Mouse (Mus musculus) right cerebral cortex, postnatal 36 days (tissue): ENCODE results near the gene Slc18a2.

Experiments used
- DNase-seq, 2 experiments: peaks; one replicate each; pipeline ENCODE4 v3.0.0; 2022; ENCODE audit warnings: low spot score in 2 of 2, mixed read lengths in 1 of 2

The Slc18a2 gene

GRCm38 (mm10) chr19:59276354-59276753 is 15.7 kb downstream of the Slc18a2 start:
- no peak for DNase-seq

GRCm38 (mm10) chr19:59280841-59281240 is 20.1 kb downstream of the Slc18a2 start:
- no peak for DNase-seq

GRCm38 (mm10) chr19:59282001-59282400 is 21.3 kb downstream of the Slc18a2 start:
- no peak for DNase-seq

GRCm38 (mm10) chr19:59289042-59289441 is 28.3 kb downstream of the Slc18a2 start:
- no peak for DNase-seq

GRCm38 (mm10) chr19:59289811-59290210 is 29.1 kb downstream of the Slc18a2 start:
- no peak for DNase-seq

- peak in 1 of 2 experiments; percentile 63 for DNase-seq
Measured at GRCm38 (mm10) chr19:59292183-59292839, 31.6 kb downstream of the Slc18a2 start.

- no peak for DNase-seq
Measured at GRCm38 (mm10) chr19:59315308-59315707, 54.6 kb downstream of the Slc18a2 start.

- no peak for DNase-seq
Measured at GRCm38 (mm10) chr19:59316571-59316970, 55.9 kb downstream of the Slc18a2 start.

- DNase-seq: no peak
Measured at GRCm38 (mm10) chr19:59321990-59322389, 61.3 kb downstream of the Slc18a2 start, which contains the start of gene Rps12-ps3. Gene Rps12-ps3 (plus strand): TSS chr19:59322290.

- no peak for DNase-seq
Measured at GRCm38 (mm10) chr19:59330816-59331225, 70.1 kb downstream of the Slc18a2 start.

- DNase-seq: no peak
Measured at GRCm38 (mm10) chr19:59336655-59337054, 76.0 kb downstream of the Slc18a2 start.

- no peak for DNase-seq
Measured at GRCm38 (mm10) chr19:59337872-59338681, 77.4 kb downstream of the Slc18a2 start.

GRCm38 (mm10) chr19:59339908-59340307 is 79.2 kb downstream of the Slc18a2 start:
- no peak for DNase-seq

GRCm38 (mm10) chr19:59342964-59343363 is 82.3 kb downstream of the Slc18a2 start:
- DNase-seq: no peak

- DNase-seq: peak; percentile 5 to 17
Measured at GRCm38 (mm10) chr19:59344304-59344711, 83.6 kb downstream of the Slc18a2 start.

- DNase-seq: peak; percentile 29 to 34
Measured at GRCm38 (mm10) chr19:59345081-59345657, 84.5 kb downstream of the Slc18a2 start.
